Mouse (Mus musculus) erythroblast, embryonic 14.5 days (primary cell): Measurements from ENCODE around the gene Nmnat1.

Source experiments
- GATA1 ChIP-seq: IDR thresholded peaks from 2 replicates; pipeline ENCODE4 v1.6.1; 2012; ENCODE audit warnings: low read length, inconsistent platforms, mixed read lengths
- TAL1 ChIP-seq: IDR thresholded peaks from 3 replicates; pipeline ENCODE4 v1.6.1; 2012; ENCODE audit warnings: low read length, inconsistent platforms, mixed read lengths

DNA sequence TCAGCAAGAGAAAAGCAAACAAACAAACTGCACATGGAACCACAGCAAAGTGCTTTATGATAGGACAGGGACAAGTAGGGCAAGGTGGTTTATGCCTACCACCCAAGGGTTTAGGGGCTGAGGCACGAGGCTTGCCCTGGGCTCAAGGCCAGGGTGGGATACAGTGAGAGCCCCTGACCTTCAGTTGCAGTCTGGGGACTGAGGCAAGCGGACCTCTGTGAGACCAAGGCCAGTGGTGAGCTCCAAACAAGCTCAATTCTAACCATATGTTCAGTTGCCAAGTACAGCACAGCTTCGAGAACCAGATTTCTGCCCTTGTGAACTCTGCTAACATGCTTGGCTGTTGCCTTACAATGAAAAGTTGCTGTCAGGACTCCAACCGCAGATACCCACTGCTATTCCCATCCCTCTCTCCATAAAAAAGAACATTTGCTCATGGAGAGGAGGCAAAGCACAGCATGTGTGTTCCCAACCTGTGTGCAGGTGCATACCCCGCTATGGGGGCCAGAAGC lies 67.1 kb downstream of the Nmnat1 start:
- TF ChIP-seq TAL1 = no peak
- TF ChIP-seq GATA1 = no peak
